Mouse (Mus musculus): Measurements from ENCODE around the gene Eml2. TPM values are rescaled to one million over a fixed set of nuclear protein-coding genes. Genes with fewer than 3 reads are reported as not detected.

Gene Eml2
- polyA plus RNA-seq, 1 experiment = 17.2 TPM

- H3K4me1 ChIP-seq (ENCODE audit: control insufficient read depth, insufficient read depth, insufficient read length, low read length) = no peaks in the 10 kb centered on the region
- peaks cover 15% of the 10 kb centered on the region; the same call in 1 of the 2 replicates for H3K27me3 ChIP-seq (ENCODE audit: control insufficient read depth, insufficient read depth, low read length)
- no peaks in the 10 kb centered on the region for H3K36me3 ChIP-seq (ENCODE audit: control insufficient read depth, insufficient read depth, low read length)
- H3K4me3 ChIP-seq (ENCODE audit: low read depth, low read length) = no peak overlapping the region
- WGBS = 20% methylated on average over 3 of the region's 3 CpGs
- no peak overlapping the region for H3K27ac ChIP-seq (ENCODE audit: insufficient read depth, low read depth, low read length)
- no peak for TF ChIP-seq POLR2A (IDR thresholded peaks at IDR 0.05; ENCODE audit: low read depth, low read length)
- TF ChIP-seq CTCF (IDR thresholded peaks at IDR 0.05; ENCODE audit: extremely low read depth, insufficient read length, insufficient replicate concordance, low read depth, low read length) = no peak
Observed at GRCm38 (mm10) chr7:19217944-19218343, 41.7 kb downstream of the Eml2 start.

- WGBS = 72% methylated on average over 3 of the region's 3 CpGs
- Histone ChIP-seq H3K27ac (ENCODE audit: insufficient read depth, low read depth, low read length) (no peak overlapping the region), H3K27me3 (ENCODE audit: control insufficient read depth, insufficient read depth, low read length) (peaks cover 13% of the 10 kb centered on the region; the same call in 1 of the 2 replicates), H3K4me3 (ENCODE audit: low read depth, low read length) (no peak overlapping the region), H3K4me1 (ENCODE audit: control insufficient read depth, insufficient read depth, insufficient read length, low read length) (peaks cover 4% of the 10 kb centered on the region; the same call in 1 of the 2 replicates), H3K36me3 (ENCODE audit: control insufficient read depth, insufficient read depth, low read length) (no peaks in the 10 kb centered on the region)
- TF ChIP-seq POLR2A (IDR thresholded peaks at IDR 0.05; ENCODE audit: low read depth, low read length) (no peak), CTCF (IDR thresholded peaks at IDR 0.05; ENCODE audit: extremely low read depth, insufficient read length, insufficient replicate concordance, low read depth, low read length) (no peak)
Observed at GRCm38 (mm10) chr7:19220061-19220460, 43.8 kb downstream of the Eml2 start.

DNA sequence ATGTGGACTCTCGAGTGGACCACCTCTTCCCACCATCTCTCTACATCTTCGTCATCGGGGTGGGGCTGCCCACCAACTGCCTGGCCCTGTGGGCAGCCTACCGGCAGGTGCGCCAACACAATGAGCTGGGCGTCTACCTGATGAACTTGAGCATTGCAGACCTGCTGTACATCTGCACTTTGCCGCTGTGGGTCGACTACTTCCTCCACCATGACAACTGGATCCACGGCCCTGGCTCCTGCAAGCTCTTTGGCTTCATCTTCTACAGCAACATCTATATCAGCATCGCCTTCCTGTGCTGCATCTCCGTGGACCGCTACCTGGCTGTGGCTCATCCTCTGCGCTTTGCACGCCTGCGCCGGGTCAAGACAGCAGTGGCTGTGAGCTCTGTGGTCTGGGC lies 46.0 kb downstream of the Eml2 start:
- TF ChIP-seq POLR2A (IDR thresholded peaks at IDR 0.05; ENCODE audit: low read depth, low read length) (no peak), CTCF (IDR thresholded peaks at IDR 0.05; ENCODE audit: extremely low read depth, insufficient read length, insufficient replicate concordance, low read depth, low read length) (no peak)
- 94% methylated on average over 16 of the region's 16 CpGs for WGBS
- H3K4me1 ChIP-seq (ENCODE audit: control insufficient read depth, insufficient read depth, insufficient read length, low read length) = peaks cover 16% of the 10 kb centered on the region; the same call in 1 of the 2 replicates
- H3K27me3 ChIP-seq (ENCODE audit: control insufficient read depth, insufficient read depth, low read length) = 0 out of 2 replicates have a peak, but pooled peaks cover 5% of the 10 kb centered on the region
- H3K4me3 ChIP-seq (ENCODE audit: low read depth, low read length) = no peak overlapping the region
- no peak overlapping the region for H3K27ac ChIP-seq (ENCODE audit: insufficient read depth, low read depth, low read length)
- H3K36me3 ChIP-seq (ENCODE audit: control insufficient read depth, insufficient read depth, low read length) = peaks cover 4% of the 10 kb centered on the region; the same call in 1 of the 2 replicates

DNA sequence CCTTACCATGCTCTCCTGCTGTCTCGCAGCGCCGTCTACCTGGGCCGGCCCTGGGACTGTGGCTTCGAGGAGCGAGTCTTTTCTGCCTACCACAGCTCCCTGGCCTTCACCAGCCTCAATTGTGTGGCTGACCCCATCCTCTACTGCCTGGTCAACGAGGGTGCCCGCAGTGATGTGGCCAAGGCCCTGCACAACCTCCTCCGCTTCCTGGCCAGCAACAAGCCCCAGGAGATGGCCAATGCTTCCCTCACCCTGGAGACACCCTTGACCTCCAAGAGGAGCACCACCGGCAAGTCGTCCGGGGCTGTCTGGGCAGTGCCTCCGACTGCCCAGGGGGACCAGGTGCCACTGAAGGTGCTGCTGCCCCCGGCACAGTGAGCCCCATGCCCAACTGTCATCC lies 46.7 kb downstream of the Eml2 start:
- Histone ChIP-seq H3K4me1 (ENCODE audit: control insufficient read depth, insufficient read depth, insufficient read length, low read length) (peaks cover 18% of the 10 kb centered on the region; the same call in 1 of the 2 replicates), H3K36me3 (ENCODE audit: control insufficient read depth, insufficient read depth, low read length) (peaks cover 4% of the 10 kb centered on the region; the same call in 1 of the 2 replicates), H3K27me3 (ENCODE audit: control insufficient read depth, insufficient read depth, low read length) (0 out of 2 replicates have a peak, but pooled peaks cover under 1% of the 10 kb centered on the region), H3K27ac (ENCODE audit: insufficient read depth, low read depth, low read length) (no peak overlapping the region), H3K4me3 (ENCODE audit: low read depth, low read length) (no peak overlapping the region)
- TF ChIP-seq POLR2A (IDR thresholded peaks at IDR 0.05; ENCODE audit: low read depth, low read length) = no peak
- no peak for TF ChIP-seq CTCF (IDR thresholded peaks at IDR 0.05; ENCODE audit: extremely low read depth, insufficient read length, insufficient replicate concordance, low read depth, low read length)
- WGBS = 86% methylated on average over 14 of the region's 14 CpGs

GRCm38 (mm10) chr7:19224933-19225332 lies 48.7 kb downstream of the Eml2 start:
- WGBS = 52% methylated on average over 4 of the region's 4 CpGs
- peaks cover 4% of the 10 kb centered on the region; the same call in 1 of the 2 replicates for H3K36me3 ChIP-seq (ENCODE audit: control insufficient read depth, insufficient read depth, low read length)

GRCm38 (mm10) chr7:19226817-19227797 lies 50.9 kb downstream of the Eml2 start:
- H3K4me3 ChIP-seq (ENCODE audit: low read depth, low read length) = peak overlapping the region; percentile 69
- TF ChIP-seq POLR2A (IDR thresholded peaks at IDR 0.05; ENCODE audit: low read depth, low read length) (no peak), CTCF (IDR thresholded peaks at IDR 0.05; ENCODE audit: extremely low read depth, insufficient read length, insufficient replicate concordance, low read depth, low read length) (no peak)
- H3K36me3 ChIP-seq (ENCODE audit: control insufficient read depth, insufficient read depth, low read length) = peaks cover 4% of the 10 kb centered on the region; the same call in 1 of the 2 replicates
- peaks cover 42% of the 10 kb centered on the region; the same call in 1 of the 2 replicates for H3K4me1 ChIP-seq (ENCODE audit: control insufficient read depth, insufficient read depth, insufficient read length, low read length)
- H3K27me3 ChIP-seq (ENCODE audit: control insufficient read depth, insufficient read depth, low read length) = no peaks in the 10 kb centered on the region
- H3K27ac ChIP-seq (ENCODE audit: insufficient read depth, low read depth, low read length) = peak overlapping the region; percentile 93
- 23% methylated on average over 20 of the region's 20 CpGs for WGBS

More at GRCm38 (mm10) chr7:19224933-19225332, 48.7 kb downstream of the Eml2 start:
- Histone ChIP-seq H3K27me3 (ENCODE audit: control insufficient read depth, insufficient read depth, low read length) (no peaks in the 10 kb centered on the region), H3K4me3 (ENCODE audit: low read depth, low read length) (no peak overlapping the region), H3K4me1 (ENCODE audit: control insufficient read depth, insufficient read depth, insufficient read length, low read length) (peaks cover 25% of the 10 kb centered on the region; the same call in 1 of the 2 replicates), H3K27ac (ENCODE audit: insufficient read depth, low read depth, low read length) (no peak overlapping the region)
- TF ChIP-seq CTCF (IDR thresholded peaks at IDR 0.05; ENCODE audit: extremely low read depth, insufficient read length, insufficient replicate concordance, low read depth, low read length) = no peak
- no peak for TF ChIP-seq POLR2A (IDR thresholded peaks at IDR 0.05; ENCODE audit: low read depth, low read length)
